Mouse (Mus musculus): Measurements from ENCODE around the gene Plcz1. TPM values are rescaled to one million over a fixed set of nuclear protein-coding genes. Genes with fewer than 3 reads are reported as not detected.

The Plcz1 gene
- total and polyA plus RNA-seq, 3 experiments, result not detected

DNA sequence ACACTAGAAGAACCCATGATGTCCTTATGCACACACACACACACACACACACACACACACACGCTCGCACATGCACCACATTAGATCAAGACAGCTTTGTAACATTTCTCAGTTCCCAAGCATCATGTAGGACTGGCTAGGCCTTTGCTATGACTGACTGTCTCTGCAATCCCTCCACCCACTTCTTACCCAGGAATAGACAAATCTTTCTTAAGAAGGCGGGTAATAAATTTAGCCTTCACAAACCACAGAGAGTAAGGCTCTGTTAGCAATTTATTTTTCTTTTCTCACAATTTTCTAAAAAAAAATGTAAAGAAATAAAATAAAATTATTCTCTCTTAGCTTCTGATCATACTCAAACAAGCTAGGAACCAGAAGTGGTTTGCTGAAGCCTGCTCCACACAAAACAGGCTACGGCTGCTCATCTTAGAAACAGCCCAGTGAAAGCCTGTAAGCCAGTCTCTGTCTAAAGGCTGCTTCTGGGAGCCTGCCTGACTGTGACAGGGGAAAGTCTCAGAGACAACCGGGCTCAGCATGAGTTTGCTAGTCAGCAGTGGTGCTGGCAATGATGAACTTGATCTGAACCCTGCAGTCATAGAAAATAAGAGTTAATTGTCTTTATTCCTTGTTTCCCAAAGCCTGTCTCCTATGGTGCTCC is 13.1 kb upstream of the Plcz1 start:
- no peaks in the 10 kb centered on the region for H3K79me2 ChIP-seq (ENCODE audit: control insufficient read depth, insufficient read depth, low read length, poor library complexity)
- no peak for DNase-seq (ENCODE audit: low read depth, low spot score)

DNA sequence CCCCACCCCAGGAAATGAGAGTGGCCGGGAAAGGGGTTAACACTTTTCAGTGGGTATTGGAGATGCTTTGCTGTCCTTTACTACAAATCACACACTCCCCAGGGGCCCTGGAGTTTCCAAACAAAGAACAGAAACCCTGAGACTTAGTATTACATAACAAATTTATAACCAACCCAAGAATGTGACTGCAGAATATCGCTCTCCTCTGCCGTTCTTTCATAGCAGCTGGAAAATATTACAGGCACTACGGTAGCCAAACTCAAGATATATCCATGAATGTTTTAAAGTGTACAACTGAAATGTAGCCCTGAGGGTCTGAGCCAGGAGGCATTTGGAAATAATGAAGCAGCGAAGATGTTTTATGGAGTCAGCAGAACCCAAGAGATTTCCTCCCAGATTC is 10.2 kb upstream of the Plcz1 start:
- no peak overlapping the region for H3K4me3 ChIP-seq (ENCODE audit: control insufficient read depth in 1 of 2, insufficient read depth in 1 of 2, low read depth in 2 of 2, low read length in 2 of 2)
- H3K9me3 ChIP-seq (replicated peaks; ENCODE audit: insufficient read depth, low read length), result no peaks in the 10 kb centered on the region
- TF ChIP-seq SMC3 (IDR thresholded peaks at IDR 0.05; ENCODE audit: low read depth, low read length) (no peak), E2F4 (IDR thresholded peaks at IDR 0.05; ENCODE audit: borderline replicate concordance, low read depth, low read length) (no peak), POLR2AphosphoS5 (IDR thresholded peaks at IDR 0.05; ENCODE audit: borderline replicate concordance, low read depth, low read length) (no peak), CTCF (IDR thresholded peaks at IDR 0.05 in 2 of 3, conservative IDR thresholded peaks at IDR 0.05 in 1 of 3; ENCODE audit: control insufficient read depth in 1 of 3, insufficient read depth in 1 of 3, low read depth in 2 of 3, low read length in 3 of 3, poor library complexity in 1 of 3, severe bottlenecking in 1 of 3) (no peak), KAT2A (conservative IDR thresholded peaks at IDR 0.05; ENCODE audit: low read depth, low read length) (no peak), MAX (IDR thresholded peaks at IDR 0.05; ENCODE audit: low read length) (no peak), EP300 (IDR thresholded peaks at IDR 0.05; ENCODE audit: low read depth in 1 of 2, low read length in 2 of 2) (no peak), JUND (IDR thresholded peaks at IDR 0.05; ENCODE audit: low read depth, low read length) (no peak)
- H3K9ac ChIP-seq (ENCODE audit: control insufficient read depth, low read depth, low read length, poor library complexity, severe bottlenecking), result no peak overlapping the region
- H3K79me2 ChIP-seq (ENCODE audit: control insufficient read depth, insufficient read depth, low read length, poor library complexity), result no peaks in the 10 kb centered on the region
- H3K4me1 ChIP-seq (ENCODE audit: control insufficient read depth in 1 of 2, insufficient read depth in 2 of 2, low read length in 2 of 2), result no peaks in the 10 kb centered on the region
- no peaks in the 10 kb centered on the region for H3K36me3 ChIP-seq (ENCODE audit: control insufficient read depth in 1 of 2, insufficient read depth in 2 of 2, low read length in 2 of 2)
- no peak overlapping the region for H3K27ac ChIP-seq (ENCODE audit: control insufficient read depth, low read depth, low read length)
- DNase-seq (ENCODE audit: low read depth, low spot score), result no peak
- H3K27me3 ChIP-seq (ENCODE audit: control insufficient read depth in 1 of 2, insufficient read depth in 2 of 2, low read length in 2 of 2), result no peaks in the 10 kb centered on the region

More for the DNA sequence above, 13.1 kb upstream of the Plcz1 start:
- no peaks in the 10 kb centered on the region for H3K36me3 ChIP-seq (ENCODE audit: control insufficient read depth in 1 of 2, insufficient read depth in 2 of 2, low read length in 2 of 2)
- no peaks in the 10 kb centered on the region for H3K9me3 ChIP-seq (replicated peaks; ENCODE audit: insufficient read depth, low read length)
- H3K4me3 ChIP-seq (ENCODE audit: control insufficient read depth in 1 of 2, insufficient read depth in 1 of 2, low read depth in 2 of 2, low read length in 2 of 2), result no peak overlapping the region
- no peak overlapping the region for H3K9ac ChIP-seq (ENCODE audit: control insufficient read depth, low read depth, low read length, poor library complexity, severe bottlenecking)
- H3K27me3 ChIP-seq (ENCODE audit: control insufficient read depth in 1 of 2, insufficient read depth in 2 of 2, low read length in 2 of 2), result no peaks in the 10 kb centered on the region
- H3K4me1 ChIP-seq (ENCODE audit: control insufficient read depth in 1 of 2, insufficient read depth in 2 of 2, low read length in 2 of 2), result no peaks in the 10 kb centered on the region
- TF ChIP-seq POLR2AphosphoS5 (IDR thresholded peaks at IDR 0.05; ENCODE audit: borderline replicate concordance, low read depth, low read length) (no peak), SIN3A (IDR thresholded peaks at IDR 0.05; ENCODE audit: low read length) (no peak), SMC3 (IDR thresholded peaks at IDR 0.05; ENCODE audit: low read depth, low read length) (no peak), MAX (IDR thresholded peaks at IDR 0.05; ENCODE audit: low read length) (no peak), GABPA (IDR thresholded peaks at IDR 0.05; ENCODE audit: low read depth, low read length) (no peak), USF2 (IDR thresholded peaks at IDR 0.05; ENCODE audit: borderline replicate concordance in 1 of 2, insufficient read depth in 1 of 2, low read depth in 1 of 2, low read length in 2 of 2) (no peak), POLR2A (IDR thresholded peaks at IDR 0.05; ENCODE audit: control insufficient read depth in 1 of 2, insufficient read depth in 1 of 2, low read depth in 1 of 2, low read length in 2 of 2, poor library complexity in 1 of 2) (no peak), ZKSCAN1 (IDR thresholded peaks at IDR 0.05; ENCODE audit: low read depth, low read length) (no peak), E2F4 (IDR thresholded peaks at IDR 0.05; ENCODE audit: borderline replicate concordance, low read depth, low read length) (no peak), UBTF (IDR thresholded peaks at IDR 0.05; ENCODE audit: borderline replicate concordance, insufficient read depth, low read depth, low read length) (no peak), MEF2A (IDR thresholded peaks at IDR 0.05; ENCODE audit: extremely low read depth, insufficient replicate concordance, low read depth, low read length, poor library complexity, severe bottlenecking) (no peak), TAL1 (IDR thresholded peaks at IDR 0.05; ENCODE audit: low read length) (no peak), KAT2A (conservative IDR thresholded peaks at IDR 0.05; ENCODE audit: low read depth, low read length) (no peak), CHD1 (IDR thresholded peaks at IDR 0.05; ENCODE audit: low read depth, low read length) (no peak), NELFE (IDR thresholded peaks at IDR 0.05; ENCODE audit: low read depth, low read length) (no peak), MXI1 (IDR thresholded peaks at IDR 0.05; ENCODE audit: low read depth, low read length) (no peak), CHD2 (IDR thresholded peaks at IDR 0.05; ENCODE audit: low read length) (no peak)
- no peak overlapping the region for H3K27ac ChIP-seq (ENCODE audit: control insufficient read depth, low read depth, low read length)
